Mouse (Mus musculus): ENCODE measurements at regions not wholly inside any gene's neighbourhood (a gene's known extent, or its start where the extent isn't known, plus 50 kb on each side); places are given as distances from the start of the nearest gene placed in this dataset.

- no peaks in the 10 kb centered on the region for H3K27me3 ChIP-seq (ENCODE audit: control insufficient read depth, insufficient read depth, low read length)
- no peaks in the 10 kb centered on the region for H3K9me3 ChIP-seq (ENCODE audit: control insufficient read depth, low read length)
- ATAC-seq (ENCODE audit: low FRiP score, low TSS enrichment) (peak; percentile 68), DNase-seq (peak; percentile 77)
- no peaks in the 10 kb centered on the region for H3K4me1 ChIP-seq (ENCODE audit: control insufficient read depth, insufficient read depth, low read length)
- H3K27ac ChIP-seq (replicated peaks; ENCODE audit: low read depth, low read length): no peak overlapping the region
- H3K4me3 ChIP-seq (replicated peaks; ENCODE audit: low read depth, low read length): no peak overlapping the region
- WGBS: 57% methylated on average over 7 of the region's 7 CpGs
- no peak overlapping the region for H3K9ac ChIP-seq (replicated peaks; ENCODE audit: low read length)
- no peak overlapping the region for H3K4me2 ChIP-seq (ENCODE audit: low read length)
- H3K36me3 ChIP-seq (ENCODE audit: control insufficient read depth, insufficient read depth, low read length): no peaks in the 10 kb centered on the region
These were observed 59.2 kb downstream of the Areg start for GRCm38 (mm10) chr5:91198620-91199019.

- no peak overlapping the region for H3K27ac ChIP-seq (replicated peaks; ENCODE audit: low read depth, low read length)
- DNase-seq (no peak), ATAC-seq (ENCODE audit: low FRiP score, low TSS enrichment) (no peak)
- H3K9ac ChIP-seq (replicated peaks; ENCODE audit: low read length): no peak overlapping the region
- H3K4me2 ChIP-seq (ENCODE audit: low read length): no peak overlapping the region
- H3K4me1 ChIP-seq (ENCODE audit: control insufficient read depth, insufficient read depth, low read length): no peaks in the 10 kb centered on the region
- no peaks in the 10 kb centered on the region for H3K27me3 ChIP-seq (ENCODE audit: control insufficient read depth, insufficient read depth, low read length)
- WGBS: 80% methylated on average over 5 of the region's 5 CpGs
- H3K36me3 ChIP-seq (ENCODE audit: control insufficient read depth, insufficient read depth, low read length): no peaks in the 10 kb centered on the region
- H3K4me3 ChIP-seq (replicated peaks; ENCODE audit: low read depth, low read length): no peak overlapping the region
- no peaks in the 10 kb centered on the region for H3K9me3 ChIP-seq (ENCODE audit: control insufficient read depth, low read length)
These were observed 61.0 kb downstream of the Areg start for GRCm38 (mm10) chr5:91200448-91200847.

- Histone ChIP-seq H3K27ac (replicated peaks; ENCODE audit: low read depth, low read length) (no peak overlapping the region), H3K36me3 (ENCODE audit: control insufficient read depth, insufficient read depth, low read length) (no peaks in the 10 kb centered on the region), H3K9ac (replicated peaks; ENCODE audit: low read length) (no peak overlapping the region), H3K27me3 (ENCODE audit: control insufficient read depth, insufficient read depth, low read length) (no peaks in the 10 kb centered on the region), H3K4me2 (ENCODE audit: low read length) (no peak overlapping the region), H3K4me3 (replicated peaks; ENCODE audit: low read depth, low read length) (no peak overlapping the region), H3K4me1 (ENCODE audit: control insufficient read depth, insufficient read depth, low read length) (no peaks in the 10 kb centered on the region), H3K9me3 (ENCODE audit: control insufficient read depth, low read length) (no peaks in the 10 kb centered on the region)
- no peak for ATAC-seq (ENCODE audit: low FRiP score, low TSS enrichment)
- whole genome bisulfite sequencing: 90% methylated on average over 13 of the region's 13 CpGs
- DNase-seq: no peak
These were observed 65.0 kb downstream of the Areg start for GRCm38 (mm10) chr5:91204225-91205005.

GRCm38 (mm10) chr5:91205350-91205880 lies 66.0 kb downstream of the Areg start:
- Histone ChIP-seq H3K27me3 (ENCODE audit: control insufficient read depth, insufficient read depth, low read length) (no peaks in the 10 kb centered on the region), H3K9me3 (ENCODE audit: control insufficient read depth, low read length) (no peaks in the 10 kb centered on the region), H3K4me3 (replicated peaks; ENCODE audit: low read depth, low read length) (no peak overlapping the region), H3K4me2 (ENCODE audit: low read length) (no peak overlapping the region), H3K27ac (replicated peaks; ENCODE audit: low read depth, low read length) (no peak overlapping the region), H3K9ac (replicated peaks; ENCODE audit: low read length) (no peak overlapping the region), H3K4me1 (ENCODE audit: control insufficient read depth, insufficient read depth, low read length) (no peaks in the 10 kb centered on the region), H3K36me3 (ENCODE audit: control insufficient read depth, insufficient read depth, low read length) (no peaks in the 10 kb centered on the region)
- 94% methylated on average over 3 of the region's 3 CpGs for WGBS
- DNase-seq (no peak), ATAC-seq (ENCODE audit: low FRiP score, low TSS enrichment) (no peak)

GRCm38 (mm10) chr5:91206569-91207490 lies 67.4 kb downstream of the Areg start:
- Histone ChIP-seq H3K4me1 (ENCODE audit: control insufficient read depth, insufficient read depth, low read length) (no peaks in the 10 kb centered on the region), H3K4me3 (replicated peaks; ENCODE audit: low read depth, low read length) (no peak overlapping the region), H3K27ac (replicated peaks; ENCODE audit: low read depth, low read length) (no peak overlapping the region), H3K4me2 (ENCODE audit: low read length) (no peak overlapping the region), H3K9me3 (ENCODE audit: control insufficient read depth, low read length) (no peaks in the 10 kb centered on the region), H3K9ac (replicated peaks; ENCODE audit: low read length) (no peak overlapping the region), H3K27me3 (ENCODE audit: control insufficient read depth, insufficient read depth, low read length) (no peaks in the 10 kb centered on the region), H3K36me3 (ENCODE audit: control insufficient read depth, insufficient read depth, low read length) (no peaks in the 10 kb centered on the region)
- 83% methylated on average over 9 of the region's 9 CpGs for WGBS
- DNase-seq (no peak), ATAC-seq (ENCODE audit: low FRiP score, low TSS enrichment) (no peak)

- 93% methylated on average over 4 of the region's 4 CpGs for WGBS
- Histone ChIP-seq H3K36me3 (ENCODE audit: control insufficient read depth, insufficient read depth, low read length) (no peaks in the 10 kb centered on the region), H3K27me3 (ENCODE audit: control insufficient read depth, insufficient read depth, low read length) (no peaks in the 10 kb centered on the region), H3K4me3 (replicated peaks; ENCODE audit: low read depth, low read length) (no peak overlapping the region), H3K4me2 (ENCODE audit: low read length) (no peak overlapping the region), H3K27ac (replicated peaks; ENCODE audit: low read depth, low read length) (no peak overlapping the region), H3K9me3 (ENCODE audit: control insufficient read depth, low read length) (no peaks in the 10 kb centered on the region), H3K9ac (replicated peaks; ENCODE audit: low read length) (no peak overlapping the region), H3K4me1 (ENCODE audit: control insufficient read depth, insufficient read depth, low read length) (no peaks in the 10 kb centered on the region)
- no peak for ATAC-seq (ENCODE audit: low FRiP score, low TSS enrichment)
- DNase-seq: no peak
These were observed 80.8 kb downstream of the Areg start for GRCm38 (mm10) chr5:91220174-91220573.

- DNase-seq: no peak
- Histone ChIP-seq H3K4me2 (ENCODE audit: low read length) (no peak overlapping the region), H3K36me3 (ENCODE audit: control insufficient read depth, insufficient read depth, low read length) (no peaks in the 10 kb centered on the region), H3K9ac (replicated peaks; ENCODE audit: low read length) (no peak overlapping the region), H3K4me3 (replicated peaks; ENCODE audit: low read depth, low read length) (no peak overlapping the region), H3K27me3 (ENCODE audit: control insufficient read depth, insufficient read depth, low read length) (no peaks in the 10 kb centered on the region), H3K4me1 (ENCODE audit: control insufficient read depth, insufficient read depth, low read length) (no peaks in the 10 kb centered on the region), H3K9me3 (ENCODE audit: control insufficient read depth, low read length) (no peaks in the 10 kb centered on the region), H3K27ac (replicated peaks; ENCODE audit: low read depth, low read length) (no peak overlapping the region)
- 71% methylated on average over 4 of the region's 4 CpGs for WGBS
- ATAC-seq (ENCODE audit: low FRiP score, low TSS enrichment): no peak
These were observed 102.3 kb downstream of the Areg start for GRCm38 (mm10) chr5:91241656-91242055.

GRCm38 (mm10) chr5:91247444-91247843 lies 108.0 kb downstream of the Areg start:
- ATAC-seq (ENCODE audit: low FRiP score, low TSS enrichment) (no peak), DNase-seq (no peak)
- no peak overlapping the region for H3K9ac ChIP-seq (replicated peaks; ENCODE audit: low read length)
- H3K27ac ChIP-seq (replicated peaks; ENCODE audit: low read depth, low read length): no peak overlapping the region
- no peaks in the 10 kb centered on the region for H3K27me3 ChIP-seq (ENCODE audit: control insufficient read depth, insufficient read depth, low read length)
- H3K4me2 ChIP-seq (ENCODE audit: low read length): no peak overlapping the region
- 93% methylated on average over 5 of the region's 5 CpGs for WGBS
- H3K4me3 ChIP-seq (replicated peaks; ENCODE audit: low read depth, low read length): no peak overlapping the region
- no peaks in the 10 kb centered on the region for H3K9me3 ChIP-seq (ENCODE audit: control insufficient read depth, low read length)
- no peaks in the 10 kb centered on the region for H3K36me3 ChIP-seq (ENCODE audit: control insufficient read depth, insufficient read depth, low read length)
- no peaks in the 10 kb centered on the region for H3K4me1 ChIP-seq (ENCODE audit: control insufficient read depth, insufficient read depth, low read length)

Measured in midbrain, embryonic 14.5 days (tissue).